In genomic region chr3:138143315-138144059, GRCm38 (mm10) we compare ENCODE assay signal across 8 mouse cellular contexts. TPM values are rescaled to one million over a fixed set of nuclear protein-coding genes. Genes with fewer than 3 reads are reported as not detected.
DNase-seq lines count a peak whose midpoint lies in the region; ATAC-seq lines count a peak whose summit lies in the region.

Gene Trmt10a, plus strand, starts transcription at chr3:138143448.

- peak within 1 kb of the TSS; percentile 78 for H3K4me2 ChIP-seq in forebrain, embryonic 14.5 days (ENCODE audit: low read length)
- peak within 1 kb of the TSS; percentile 76 for H3K4me2 ChIP-seq in neural tube, embryonic 15.5 days

- intact Hi-C loops in heart, postnatal 14 days (cut with DNase I) = loop anchor here (2.0 kb wide), 3 partner anchors 75 to 365 kb away; partner anchors contain the start of gene H2afz

- no peaks in the 10 kb centered on the region; the same call in 1 of the 2 replicates for H3K4me1 ChIP-seq in forebrain, embryonic 14.5 days (ENCODE audit: control insufficient read depth, insufficient read depth, low read length)
- peaks cover 9% of the 10 kb centered on the region; the same call in 1 of the 2 replicates for H3K4me1 ChIP-seq in neural tube, embryonic 15.5 days

- H3K36me3 ChIP-seq in forebrain, embryonic 14.5 days (ENCODE audit: control insufficient read depth, insufficient read depth, low read length) = no peaks in the 10 kb centered on the region
- no peaks in the 10 kb centered on the region for H3K36me3 ChIP-seq in neural tube, embryonic 15.5 days

- H3K9ac ChIP-seq in forebrain, embryonic 14.5 days (ENCODE audit: low read length) = peak within 1 kb of the TSS; percentile 80
- H3K9ac ChIP-seq in neural tube, embryonic 15.5 days (replicated peaks) = peak within 1 kb of the TSS; percentile 71

- H3K27ac ChIP-seq in forebrain, embryonic 14.5 days (ENCODE audit: low read depth, low read length) = peak within 1 kb of the TSS; percentile 99
- H3K27ac ChIP-seq in neural tube, embryonic 15.5 days (replicated peaks) = peak within 1 kb of the TSS; percentile 99

- H3K4me3 ChIP-seq in forebrain, embryonic 14.5 days (ENCODE audit: low read depth, low read length) = peak within 1 kb of the TSS; percentile 51
- H3K4me3 ChIP-seq in neural tube, embryonic 15.5 days (replicated peaks) = peak within 1 kb of the TSS; percentile 78

- no peaks in the 10 kb centered on the region for H3K9me3 ChIP-seq in forebrain, embryonic 14.5 days (replicated peaks; ENCODE audit: control insufficient read depth, low read length)
- H3K9me3 ChIP-seq in neural tube, embryonic 15.5 days (replicated peaks) = no peaks in the 10 kb centered on the region

- peak; percentile 98 for DNase-seq in ES-CJ7 (ENCODE audit: low read depth, low spot score)
- DNase-seq in cerebellum, adult 11 months = peak; percentile 98
- DNase-seq in forebrain, embryonic 14.5 days (ENCODE audit: low spot score) = peak; percentile 99
- DNase-seq in heart, postnatal 14 days = peak; percentile 96 to 98
- peak; percentile 98 for DNase-seq in layer of hippocampus, adult 11-12 months (ENCODE audit: low spot score)
- DNase-seq in lung, adult 18-20 months = peak; percentile 98 to 99
- DNase-seq in testis, postnatal 14 days (ENCODE audit: low spot score) = peak; percentile 98

- H3K27me3 ChIP-seq in forebrain, embryonic 14.5 days (replicated peaks; ENCODE audit: control insufficient read depth, insufficient read depth, low read length) = no peaks in the 10 kb centered on the region
- H3K27me3 ChIP-seq in neural tube, embryonic 15.5 days (replicated peaks) = no peaks in the 10 kb centered on the region

- ATAC-seq in forebrain, embryonic 14.5 days = peak; percentile 98
- peak; percentile 98 for ATAC-seq in neural tube, embryonic 15.5 days (ENCODE audit: low FRiP score)

- WGBS in forebrain, embryonic 14.5 days = under 1% methylated on average over 69 of the region's 70 CpGs
- under 1% methylated on average over 70 of the region's 70 CpGs for WGBS in neural tube, embryonic 15.5 days

RNA-seq across cellular contexts. Expression of gene Trmt10a, which starts in this region (rescaled TPM):
- polyA plus RNA-seq in forebrain, embryonic 14.5 days (2014; fragmentation: Nextera tagmentation; extraction: Ambion mirVana) = 6.0 and 9.5 TPM in 2 replicates
- total RNA-seq in heart, postnatal 14 days (2021) = 1 to 10 TPM; 1.6 to 3.4 TPM
- polyA plus RNA-seq in neural tube, embryonic 15.5 days (2015; fragmentation: Nextera tagmentation; extraction: Ambion mirVana) = 8.4 and 9.4 TPM in 2 replicates

Comparison
In these comparisons a context has a peak if more than half of its experiments do, and no peak if none do; other contexts are left out.
1. Peak in every context shown above with its lines: DNase-seq, ATAC-seq, H3K4me3 ChIP-seq and H3K27ac ChIP-seq.